Mouse (Mus musculus): ENCODE measurements around the gene Dcaf7. TPM values are rescaled to one million over a fixed set of nuclear protein-coding genes. Genes with fewer than 3 reads are reported as not detected.
A peak's percentile ranks its signal among the peaks of the same experiment; 100 is the strongest.
"Not testable (repeated sequence)": the region's sequence is repeated elsewhere in the genome, so short reads cannot be mapped to it uniquely, and the experiment has no call there.

The Dcaf7 gene
- polyA plus RNA-seq, 1 experiment from 2014 or later = 63.4 TPM

GRCm38 (mm10) chr11:106007821-106008220, 28.9 kb upstream of the Dcaf7 start, which contains the start of gene Kcnh6:
TSS of gene Kcnh6 (plus strand) at chr11:106008124.
- Histone ChIP-seq H3K36me3 (ENCODE audit: control insufficient read depth, insufficient read depth, low read length) (no peaks in the 10 kb centered on the region), H3K4me1 (replicated peaks; ENCODE audit: control insufficient read depth, insufficient read depth, low read length) (peaks cover 2% of the 10 kb centered on the region; the same call in 1 of the 2 replicates), H3K27ac (ENCODE audit: low read length) (no peak within 1 kb of the TSS), H3K9me3 (ENCODE audit: control insufficient read depth, low read length) (no peaks in the 10 kb centered on the region), H3K4me3 (ENCODE audit: low read length) (peak within 1 kb of the TSS; percentile 32), H3K4me2 (ENCODE audit: low read depth, low read length) (peak within 1 kb of the TSS; percentile 64), H3K9ac (ENCODE audit: low read length) (no peak within 1 kb of the TSS), H3K27me3 (ENCODE audit: control insufficient read depth, insufficient read depth, low read depth, low read length) (no peaks in the 10 kb centered on the region; the same call in 1 of the 2 replicates)
- 1% methylated on average over 24 of the region's 25 CpGs for WGBS
- peak; percentile 88 for ATAC-seq (ENCODE audit: low read depth)

GRCm38 (mm10) chr11:106012711-106013110, 24.0 kb upstream of the Dcaf7 start:
- H3K36me3 ChIP-seq (ENCODE audit: control insufficient read depth, insufficient read depth, low read length) = no peaks in the 10 kb centered on the region
- peaks cover 9% of the 10 kb centered on the region for H3K4me1 ChIP-seq (replicated peaks; ENCODE audit: control insufficient read depth, insufficient read depth, low read length)
- no peaks in the 10 kb centered on the region; the same call in 1 of the 2 replicates for H3K27me3 ChIP-seq (ENCODE audit: control insufficient read depth, insufficient read depth, low read depth, low read length)
- no peak overlapping the region for H3K4me3 ChIP-seq (ENCODE audit: low read length)
- no peak overlapping the region for H3K27ac ChIP-seq (ENCODE audit: low read length)
- H3K9ac ChIP-seq (ENCODE audit: low read length) = no peak overlapping the region
- 45% methylated on average over 7 of the region's 7 CpGs for WGBS
- H3K9me3 ChIP-seq (ENCODE audit: control insufficient read depth, low read length) = no peaks in the 10 kb centered on the region
- H3K4me2 ChIP-seq (ENCODE audit: low read depth, low read length) = no peak overlapping the region
- ATAC-seq (ENCODE audit: low read depth) = no peak

GRCm38 (mm10) chr11:106013556-106014225, 23.0 kb upstream of the Dcaf7 start:
- no peak overlapping the region for H3K4me2 ChIP-seq (ENCODE audit: low read depth, low read length)
- no peaks in the 10 kb centered on the region for H3K9me3 ChIP-seq (ENCODE audit: control insufficient read depth, low read length)
- ATAC-seq (ENCODE audit: low read depth) = no peak
- no peak overlapping the region for H3K9ac ChIP-seq (ENCODE audit: low read length)
- H3K4me3 ChIP-seq (ENCODE audit: low read length) = no peak overlapping the region
- H3K4me1 ChIP-seq (replicated peaks; ENCODE audit: control insufficient read depth, insufficient read depth, low read length) = peaks cover 6% of the 10 kb centered on the region
- H3K36me3 ChIP-seq (ENCODE audit: control insufficient read depth, insufficient read depth, low read length) = no peaks in the 10 kb centered on the region
- no peak overlapping the region for H3K27ac ChIP-seq (ENCODE audit: low read length)
- H3K27me3 ChIP-seq (ENCODE audit: control insufficient read depth, insufficient read depth, low read depth, low read length) = no peaks in the 10 kb centered on the region; the same call in 1 of the 2 replicates
- WGBS = 46% methylated on average over 11 of the region's 11 CpGs

- Histone ChIP-seq H3K4me3 (ENCODE audit: low read length) (no peak overlapping the region), H3K9ac (ENCODE audit: low read length) (no peak overlapping the region), H3K27ac (ENCODE audit: low read length) (no peak overlapping the region), H3K4me1 (replicated peaks; ENCODE audit: control insufficient read depth, insufficient read depth, low read length) (peaks cover 14% of the 10 kb centered on the region), H3K9me3 (ENCODE audit: control insufficient read depth, low read length) (no peaks in the 10 kb centered on the region), H3K4me2 (ENCODE audit: low read depth, low read length) (no peak overlapping the region), H3K27me3 (ENCODE audit: control insufficient read depth, insufficient read depth, low read depth, low read length) (peaks cover 10% of the 10 kb centered on the region; the same call in 1 of the 2 replicates), H3K36me3 (ENCODE audit: control insufficient read depth, insufficient read depth, low read length) (no peaks in the 10 kb centered on the region)
- WGBS = 75% methylated on average over 5 of the region's 5 CpGs
- no peak for ATAC-seq (ENCODE audit: low read depth)
Measured at GRCm38 (mm10) chr11:106016440-106016839, 20.2 kb upstream of the Dcaf7 start.

GRCm38 (mm10) chr11:106020051-106020763, 16.5 kb upstream of the Dcaf7 start:
- 1% methylated on average over 50 of the region's 50 CpGs for WGBS
- Histone ChIP-seq H3K4me2 (ENCODE audit: low read depth, low read length) (peak overlapping the region; percentile 58), H3K4me3 (ENCODE audit: low read length) (peak overlapping the region; percentile 31), H3K9ac (ENCODE audit: low read length) (peak overlapping the region; percentile 28; the same call in 1 of the 2 replicates), H3K36me3 (ENCODE audit: control insufficient read depth, insufficient read depth, low read length) (no peaks in the 10 kb centered on the region), H3K9me3 (ENCODE audit: control insufficient read depth, low read length) (no peaks in the 10 kb centered on the region), H3K27ac (ENCODE audit: low read length) (no peak overlapping the region), H3K4me1 (replicated peaks; ENCODE audit: control insufficient read depth, insufficient read depth, low read length) (peaks cover 8% of the 10 kb centered on the region), H3K27me3 (ENCODE audit: control insufficient read depth, insufficient read depth, low read depth, low read length) (peaks cover 10% of the 10 kb centered on the region; the same call in 1 of the 2 replicates)
- ATAC-seq (ENCODE audit: low read depth) = 0 out of 2 replicates have a peak, but pooled peaks have one; percentile 10

- Histone ChIP-seq H3K36me3 (ENCODE audit: control insufficient read depth, insufficient read depth, low read length) (no peaks in the 10 kb centered on the region), H3K4me3 (ENCODE audit: low read length) (no peak overlapping the region), H3K9ac (ENCODE audit: low read length) (no peak overlapping the region), H3K4me2 (ENCODE audit: low read depth, low read length) (no peak overlapping the region), H3K27ac (ENCODE audit: low read length) (no peak overlapping the region), H3K9me3 (ENCODE audit: control insufficient read depth, low read length) (no peaks in the 10 kb centered on the region), H3K27me3 (ENCODE audit: control insufficient read depth, insufficient read depth, low read depth, low read length) (no peaks in the 10 kb centered on the region), H3K4me1 (replicated peaks; ENCODE audit: control insufficient read depth, insufficient read depth, low read length) (no peaks in the 10 kb centered on the region)
- ATAC-seq (ENCODE audit: low read depth) = no peak
- WGBS = 67% methylated on average over 3 of the region's 3 CpGs
Measured at GRCm38 (mm10) chr11:106025774-106026173, 10.9 kb upstream of the Dcaf7 start.

GRCm38 (mm10) chr11:106026465-106027151, 10.1 kb upstream of the Dcaf7 start:
- Histone ChIP-seq H3K9ac (ENCODE audit: low read length) (no peak overlapping the region), H3K27me3 (ENCODE audit: control insufficient read depth, insufficient read depth, low read depth, low read length) (no peaks in the 10 kb centered on the region), H3K9me3 (ENCODE audit: control insufficient read depth, low read length) (no peaks in the 10 kb centered on the region), H3K27ac (ENCODE audit: low read length) (no peak overlapping the region), H3K4me3 (ENCODE audit: low read length) (no peak overlapping the region), H3K4me1 (replicated peaks; ENCODE audit: control insufficient read depth, insufficient read depth, low read length) (no peaks in the 10 kb centered on the region), H3K4me2 (ENCODE audit: low read depth, low read length) (no peak overlapping the region), H3K36me3 (ENCODE audit: control insufficient read depth, insufficient read depth, low read length) (no peaks in the 10 kb centered on the region)
- ATAC-seq (ENCODE audit: low read depth) = peak; percentile 59
- WGBS = 30% methylated on average over 10 of the region's 11 CpGs

GRCm38 (mm10) chr11:106027607-106028006, 9.1 kb upstream of the Dcaf7 start:
- no peaks in the 10 kb centered on the region for H3K4me1 ChIP-seq (replicated peaks; ENCODE audit: control insufficient read depth, insufficient read depth, low read length)
- 80% methylated on average over 5 of the region's 5 CpGs for WGBS
- no peak for ATAC-seq (ENCODE audit: low read depth)
- H3K4me3 ChIP-seq (ENCODE audit: low read length) = no peak overlapping the region
- no peak overlapping the region for H3K4me2 ChIP-seq (ENCODE audit: low read depth, low read length)
- H3K9me3 ChIP-seq (ENCODE audit: control insufficient read depth, low read length) = no peaks in the 10 kb centered on the region
- H3K27me3 ChIP-seq (ENCODE audit: control insufficient read depth, insufficient read depth, low read depth, low read length) = no peaks in the 10 kb centered on the region
- no peak overlapping the region for H3K9ac ChIP-seq (ENCODE audit: low read length)
- H3K36me3 ChIP-seq (ENCODE audit: control insufficient read depth, insufficient read depth, low read length) = no peaks in the 10 kb centered on the region
- H3K27ac ChIP-seq (ENCODE audit: low read length) = no peak overlapping the region

- WGBS = 28% methylated on average over 6 of the region's 25 CpGs
- not testable (repeated sequence) for ATAC-seq (ENCODE audit: low read depth)
- H3K27ac ChIP-seq (ENCODE audit: low read length) = peak overlapping the region; percentile 57; the same call in 1 of the 2 replicates
Measured at GRCm38 (mm10) chr11:106032074-106032473, 4.6 kb upstream of the Dcaf7 start.

More at GRCm38 (mm10) chr11:106032074-106032473, 4.6 kb upstream of the Dcaf7 start:
- Histone ChIP-seq H3K4me2 (ENCODE audit: low read depth, low read length) (peak overlapping the region; percentile 34; the same call in 1 of the 2 replicates), H3K4me3 (ENCODE audit: low read length) (peak overlapping the region; percentile 45), H3K9ac (ENCODE audit: low read length) (peak overlapping the region; percentile 49)
- H3K36me3 ChIP-seq (ENCODE audit: control insufficient read depth, insufficient read depth, low read length); H3K27me3 ChIP-seq (ENCODE audit: control insufficient read depth, insufficient read depth, low read depth, low read length); H3K9me3 ChIP-seq (ENCODE audit: control insufficient read depth, low read length); H3K4me1 ChIP-seq (replicated peaks; ENCODE audit: control insufficient read depth, insufficient read depth, low read length): not testable (repeated sequence)

Data from lung, embryonic 16.5 days (tissue).